Mouse (Mus musculus) liver, embryonic 14.5 days (tissue): ENCODE measurements around the gene Mtf1.

Experiments used
- CTCF ChIP-seq: IDR thresholded peaks from 2 replicates; pipeline ENCODE4 v1.5.1; 2016; ENCODE audit warnings: antibody characterized with exemption, low read depth, control low read depth
- EP300 ChIP-seq: IDR thresholded peaks from 2 replicates; pipeline ENCODE4 v1.6.1; 2016; ENCODE audit warnings: antibody characterized with exemption, low read depth

- no peak for TF ChIP-seq CTCF
- TF ChIP-seq EP300: no peak
Measured at GRCm38 (mm10) chr4:124762858-124763452, 38.9 kb upstream of the Mtf1 start.
